Mouse (Mus musculus): Measurements from ENCODE around the gene Syne2. TPM values are rescaled to one million over a fixed set of nuclear protein-coding genes. Genes with fewer than 3 reads are reported as not detected.

Gene Syne2
- polyA plus RNA-seq, 1 experiment from 2014 or later, result 45.9 TPM

DNA sequence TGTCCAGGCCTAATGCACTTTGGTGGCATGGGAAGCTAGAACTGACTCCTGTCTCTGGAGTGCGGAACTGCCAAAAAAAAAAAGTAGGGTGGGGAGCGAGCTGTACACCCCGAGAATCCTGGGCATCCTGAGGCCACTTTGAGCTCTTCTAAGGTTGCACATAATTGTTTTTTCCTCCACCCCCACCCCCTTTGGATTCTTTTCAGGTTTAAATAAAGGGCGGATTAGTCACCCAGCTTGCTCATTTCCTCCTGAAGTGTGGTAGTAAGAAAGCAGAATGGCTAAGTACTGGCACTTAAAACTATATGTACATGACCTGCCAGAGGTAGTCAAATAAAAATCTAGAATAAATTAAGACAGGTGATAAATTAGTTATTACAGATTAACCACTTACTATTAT lies 195.5 kb downstream of the Syne2 start:
- no peak overlapping the region for H3K4me2 ChIP-seq (ENCODE audit: low read depth, low read length)
- no peak for ATAC-seq (ENCODE audit: low read depth)
- H3K27me3 ChIP-seq (ENCODE audit: control insufficient read depth, insufficient read depth, low read length), result no peaks in the 10 kb centered on the region
- no peaks in the 10 kb centered on the region for H3K4me1 ChIP-seq (ENCODE audit: control insufficient read depth, insufficient read depth, low read length)
- no peak overlapping the region for H3K27ac ChIP-seq (ENCODE audit: low read depth, low read length)
- WGBS, result 65% methylated on average over 4 of the region's 4 CpGs
- H3K4me3 ChIP-seq (ENCODE audit: low read depth, low read length), result no peak overlapping the region
- no peaks in the 10 kb centered on the region for H3K36me3 ChIP-seq (ENCODE audit: control insufficient read depth, insufficient read depth, low read length)
- no peaks in the 10 kb centered on the region for H3K9me3 ChIP-seq (ENCODE audit: control insufficient read depth, low read length)
- H3K9ac ChIP-seq (replicated peaks; ENCODE audit: low read depth, low read length), result no peak overlapping the region

DNA sequence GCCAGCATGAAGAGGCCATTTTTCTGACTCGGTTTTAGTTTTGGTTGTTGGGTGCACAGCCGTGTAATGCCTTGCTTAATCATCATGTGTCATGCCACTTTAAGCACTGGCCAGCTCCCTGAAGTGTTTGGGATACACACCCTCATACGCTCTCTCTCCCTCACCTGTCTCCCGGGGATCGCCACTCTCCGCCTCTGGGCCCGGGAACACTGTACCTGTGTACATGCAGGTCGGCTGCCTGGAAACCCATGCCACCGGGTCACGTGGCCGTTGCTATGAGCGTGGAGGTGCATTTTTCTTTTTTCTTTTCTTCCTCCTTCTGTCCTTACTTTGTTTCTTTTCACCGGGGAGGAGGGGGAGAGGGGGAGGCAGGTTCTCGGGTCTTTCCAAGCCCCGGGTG lies 197.1 kb downstream of the Syne2 start:
- no peaks in the 10 kb centered on the region for H3K9me3 ChIP-seq (ENCODE audit: control insufficient read depth, low read length)
- WGBS, result 95% methylated on average over 14 of the region's 15 CpGs
- H3K9ac ChIP-seq (replicated peaks; ENCODE audit: low read depth, low read length), result no peak overlapping the region
- H3K4me2 ChIP-seq (ENCODE audit: low read depth, low read length), result no peak overlapping the region
- H3K27me3 ChIP-seq (ENCODE audit: control insufficient read depth, insufficient read depth, low read length), result no peaks in the 10 kb centered on the region
- no peaks in the 10 kb centered on the region for H3K4me1 ChIP-seq (ENCODE audit: control insufficient read depth, insufficient read depth, low read length)
- no peak overlapping the region for H3K27ac ChIP-seq (ENCODE audit: low read depth, low read length)
- no peak for ATAC-seq (ENCODE audit: low read depth)
- no peaks in the 10 kb centered on the region for H3K36me3 ChIP-seq (ENCODE audit: control insufficient read depth, insufficient read depth, low read length)
- no peak overlapping the region for H3K4me3 ChIP-seq (ENCODE audit: low read depth, low read length)

DNA sequence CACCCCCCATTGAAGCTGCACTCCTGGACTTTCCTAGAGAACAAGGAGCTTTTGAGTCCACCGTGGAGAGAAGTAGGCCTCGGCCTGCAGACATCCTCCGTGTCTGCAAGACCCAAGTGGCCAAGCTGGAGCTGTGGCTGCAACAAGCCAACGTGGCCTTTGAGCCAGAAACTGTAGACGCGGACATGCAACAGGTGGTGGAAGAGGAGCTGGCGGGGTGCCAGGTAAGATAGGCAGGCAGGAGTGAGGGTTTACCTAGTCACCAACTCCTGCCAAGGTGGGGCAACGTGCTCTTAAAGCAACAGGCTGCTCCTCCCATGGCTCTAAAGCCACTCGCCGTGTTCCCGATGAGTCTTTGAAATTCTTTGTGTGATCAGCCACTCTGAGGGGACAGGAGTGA lies 197.6 kb downstream of the Syne2 start:
- 90% methylated on average over 11 of the region's 11 CpGs for WGBS
- no peaks in the 10 kb centered on the region for H3K9me3 ChIP-seq (ENCODE audit: control insufficient read depth, low read length)
- no peak overlapping the region for H3K27ac ChIP-seq (ENCODE audit: low read depth, low read length)
- H3K27me3 ChIP-seq (ENCODE audit: control insufficient read depth, insufficient read depth, low read length), result no peaks in the 10 kb centered on the region
- no peak overlapping the region for H3K9ac ChIP-seq (replicated peaks; ENCODE audit: low read depth, low read length)
- H3K4me1 ChIP-seq (ENCODE audit: control insufficient read depth, insufficient read depth, low read length), result no peaks in the 10 kb centered on the region
- no peak overlapping the region for H3K4me2 ChIP-seq (ENCODE audit: low read depth, low read length)
- no peak overlapping the region for H3K4me3 ChIP-seq (ENCODE audit: low read depth, low read length)
- ATAC-seq (ENCODE audit: low read depth), result no peak
- H3K36me3 ChIP-seq (ENCODE audit: control insufficient read depth, insufficient read depth, low read length), result no peaks in the 10 kb centered on the region

DNA sequence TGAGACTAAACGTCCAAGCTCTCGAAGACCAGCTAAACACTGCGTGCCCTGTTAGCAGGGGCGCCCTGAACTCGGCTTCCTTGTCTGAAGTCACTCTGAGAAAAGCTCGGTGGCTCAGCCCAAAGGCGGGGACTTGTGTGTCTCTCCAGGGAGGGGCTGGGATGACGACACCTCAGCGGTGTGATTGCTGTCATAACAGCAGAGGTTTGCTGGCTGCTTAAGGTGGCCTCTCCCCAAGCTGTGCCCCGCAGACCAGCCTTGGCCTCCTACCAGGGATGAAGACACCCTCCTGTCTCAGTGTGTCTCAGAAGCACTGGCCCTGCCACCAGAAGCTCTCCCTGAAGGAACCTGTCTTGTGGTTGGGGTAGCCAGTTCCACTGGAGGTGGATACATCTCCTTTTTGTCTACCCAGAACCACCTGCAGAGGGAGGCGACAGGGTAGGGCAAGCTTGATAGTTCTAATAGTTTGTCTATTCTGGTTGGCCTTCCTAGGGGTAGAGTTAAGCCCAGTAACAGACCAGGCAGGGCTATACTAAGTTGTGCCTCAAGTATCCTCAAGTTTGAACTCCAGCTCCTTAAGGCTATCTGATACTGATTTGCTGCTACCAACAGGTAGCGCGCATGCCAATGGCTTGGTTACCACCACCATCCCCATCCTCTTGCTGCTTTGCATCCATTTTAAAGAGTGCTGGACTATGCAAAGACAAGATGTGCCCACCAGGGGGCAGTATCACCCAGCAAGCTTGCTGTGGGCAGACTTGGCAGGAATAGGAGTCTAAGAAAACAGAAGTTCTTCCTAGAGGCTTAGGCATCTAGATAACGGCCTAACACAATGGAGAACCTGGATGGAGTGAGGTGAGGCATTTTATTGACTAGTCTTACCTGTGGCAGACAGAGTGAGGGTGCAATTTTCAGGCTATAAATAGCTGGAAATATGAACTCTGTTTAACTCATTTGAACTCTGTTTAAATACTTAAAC lies 198.5 kb downstream of the Syne2 start:
- Histone ChIP-seq H3K9me3 (ENCODE audit: control insufficient read depth, low read length) (no peaks in the 10 kb centered on the region), H3K9ac (replicated peaks; ENCODE audit: low read depth, low read length) (no peak overlapping the region), H3K27ac (ENCODE audit: low read depth, low read length) (no peak overlapping the region), H3K36me3 (ENCODE audit: control insufficient read depth, insufficient read depth, low read length) (no peaks in the 10 kb centered on the region), H3K4me3 (ENCODE audit: low read depth, low read length) (no peak overlapping the region), H3K27me3 (ENCODE audit: control insufficient read depth, insufficient read depth, low read length) (no peaks in the 10 kb centered on the region), H3K4me1 (ENCODE audit: control insufficient read depth, insufficient read depth, low read length) (no peaks in the 10 kb centered on the region), H3K4me2 (ENCODE audit: low read depth, low read length) (no peak overlapping the region)
- WGBS, result 84% methylated on average over 14 of the region's 14 CpGs
- no peak for ATAC-seq (ENCODE audit: low read depth)

DNA sequence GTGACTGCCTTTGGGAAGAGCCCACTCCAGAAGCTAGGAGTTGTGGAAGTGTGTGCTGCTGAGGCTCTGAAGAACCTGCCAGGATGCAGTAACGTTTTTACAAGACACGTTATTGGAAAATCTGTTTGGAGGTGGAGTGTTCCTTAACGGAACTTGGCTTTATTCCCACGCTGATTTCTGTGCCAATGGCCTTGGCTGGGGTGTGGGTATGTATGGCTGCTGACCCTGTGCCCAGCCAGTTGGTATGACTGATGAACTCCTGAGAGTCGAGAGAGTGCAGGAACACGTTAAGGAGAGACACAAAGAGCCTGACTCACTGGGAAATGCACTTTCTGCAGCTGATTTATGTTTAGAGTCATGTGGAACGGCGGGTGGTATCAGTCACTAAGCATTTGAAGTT lies 200.7 kb downstream of the Syne2 start:
- H3K4me1 ChIP-seq (ENCODE audit: control insufficient read depth, insufficient read depth, low read length), result no peaks in the 10 kb centered on the region
- WGBS, result 62% methylated on average over 8 of the region's 8 CpGs
- no peak for ATAC-seq (ENCODE audit: low read depth)

DNA sequence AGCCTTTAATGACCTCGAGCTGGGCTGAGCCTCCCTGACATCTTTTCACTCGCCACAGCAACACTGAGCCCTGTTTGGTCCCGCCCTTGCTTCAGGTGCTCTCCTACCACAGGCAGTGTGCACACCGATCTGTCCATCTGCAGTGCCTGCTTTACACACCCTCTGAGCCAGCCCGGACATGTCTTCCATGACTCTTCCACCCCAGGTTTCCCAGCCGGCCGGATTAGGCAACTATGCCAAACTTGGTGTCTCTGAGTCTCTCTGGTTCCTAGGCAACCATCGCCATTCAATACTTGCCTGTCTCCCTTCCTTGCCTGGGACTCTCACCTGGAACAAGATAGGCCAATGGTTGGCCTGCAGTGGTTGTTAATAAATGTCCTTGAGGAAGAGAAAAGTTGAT lies 224.4 kb downstream of the Syne2 start:
- H3K4me3 ChIP-seq (ENCODE audit: low read depth, low read length), result no peak overlapping the region
- WGBS, result 96% methylated on average over 8 of the region's 8 CpGs
- no peaks in the 10 kb centered on the region for H3K4me1 ChIP-seq (ENCODE audit: control insufficient read depth, insufficient read depth, low read length)
- no peaks in the 10 kb centered on the region for H3K9me3 ChIP-seq (ENCODE audit: control insufficient read depth, low read length)
- peaks cover 19% of the 10 kb centered on the region for H3K36me3 ChIP-seq (ENCODE audit: control insufficient read depth, insufficient read depth, low read length)
- ATAC-seq (ENCODE audit: low read depth), result no peak
- no peak overlapping the region for H3K4me2 ChIP-seq (ENCODE audit: low read depth, low read length)
- H3K27ac ChIP-seq (ENCODE audit: low read depth, low read length), result no peak overlapping the region
- no peaks in the 10 kb centered on the region for H3K27me3 ChIP-seq (ENCODE audit: control insufficient read depth, insufficient read depth, low read length)
- H3K9ac ChIP-seq (replicated peaks; ENCODE audit: low read depth, low read length), result no peak overlapping the region

More for the DNA sequence above, 200.7 kb downstream of the Syne2 start:
- Histone ChIP-seq H3K4me3 (ENCODE audit: low read depth, low read length) (no peak overlapping the region), H3K4me2 (ENCODE audit: low read depth, low read length) (no peak overlapping the region), H3K27ac (ENCODE audit: low read depth, low read length) (no peak overlapping the region), H3K27me3 (ENCODE audit: control insufficient read depth, insufficient read depth, low read length) (no peaks in the 10 kb centered on the region), H3K9ac (replicated peaks; ENCODE audit: low read depth, low read length) (no peak overlapping the region), H3K36me3 (ENCODE audit: control insufficient read depth, insufficient read depth, low read length) (0 out of 2 replicates have a peak, but pooled peaks cover 4% of the 10 kb centered on the region), H3K9me3 (ENCODE audit: control insufficient read depth, low read length) (no peaks in the 10 kb centered on the region)

DNA sequence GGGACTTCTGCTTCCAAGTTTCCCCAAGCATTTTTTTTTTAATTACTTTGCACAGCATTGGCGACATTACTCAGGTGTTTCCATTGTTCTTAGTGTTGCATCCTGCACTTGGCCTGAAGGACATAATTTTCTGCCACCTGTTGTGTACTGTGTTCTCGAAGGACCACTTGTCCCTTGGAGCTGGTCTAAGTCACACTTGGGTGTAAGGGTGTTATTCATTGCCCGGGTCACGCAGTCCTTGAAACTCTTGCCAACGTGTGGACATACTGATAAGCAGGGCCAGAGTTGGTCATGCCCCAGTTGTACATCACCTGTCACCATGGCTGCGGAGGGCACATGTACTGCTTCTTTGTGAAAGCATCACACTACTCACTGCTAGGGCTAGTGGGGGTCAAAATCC lies 228.6 kb downstream of the Syne2 start:
- no peak overlapping the region for H3K9ac ChIP-seq (replicated peaks; ENCODE audit: low read depth, low read length)
- 96% methylated on average over 6 of the region's 6 CpGs for WGBS

DNA sequence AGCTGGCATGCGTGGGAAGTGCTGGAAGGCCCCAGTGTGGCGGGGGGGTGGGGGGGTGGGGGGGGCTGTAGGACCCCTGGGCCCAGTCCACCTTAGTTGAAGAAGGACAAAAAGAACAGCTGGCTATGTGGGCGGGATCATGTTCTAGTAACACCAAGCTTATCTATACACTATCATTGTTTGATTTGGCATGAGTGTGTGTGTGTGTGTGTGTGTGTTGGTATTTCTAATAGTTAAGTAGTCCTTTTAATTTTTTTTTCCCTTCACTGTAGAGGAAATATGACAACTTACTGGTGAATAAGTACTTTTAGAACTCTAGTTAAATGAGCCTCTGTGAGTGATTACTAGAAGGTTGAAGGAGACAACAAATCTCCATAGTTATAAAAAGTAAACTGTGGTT lies 230.0 kb downstream of the Syne2 start:
- no peaks in the 10 kb centered on the region for H3K9me3 ChIP-seq (ENCODE audit: control insufficient read depth, low read length)
- 78% methylated on average over 3 of the region's 3 CpGs for WGBS
- H3K27me3 ChIP-seq (ENCODE audit: control insufficient read depth, insufficient read depth, low read length), result no peaks in the 10 kb centered on the region

More for the DNA sequence above, 228.6 kb downstream of the Syne2 start:
- Histone ChIP-seq H3K27ac (ENCODE audit: low read depth, low read length) (no peak overlapping the region), H3K27me3 (ENCODE audit: control insufficient read depth, insufficient read depth, low read length) (no peaks in the 10 kb centered on the region), H3K9me3 (ENCODE audit: control insufficient read depth, low read length) (no peaks in the 10 kb centered on the region), H3K4me3 (ENCODE audit: low read depth, low read length) (no peak overlapping the region), H3K4me1 (ENCODE audit: control insufficient read depth, insufficient read depth, low read length) (no peaks in the 10 kb centered on the region), H3K36me3 (ENCODE audit: control insufficient read depth, insufficient read depth, low read length) (peaks cover 14% of the 10 kb centered on the region), H3K4me2 (ENCODE audit: low read depth, low read length) (no peak overlapping the region)
- no peak for ATAC-seq (ENCODE audit: low read depth)

DNA sequence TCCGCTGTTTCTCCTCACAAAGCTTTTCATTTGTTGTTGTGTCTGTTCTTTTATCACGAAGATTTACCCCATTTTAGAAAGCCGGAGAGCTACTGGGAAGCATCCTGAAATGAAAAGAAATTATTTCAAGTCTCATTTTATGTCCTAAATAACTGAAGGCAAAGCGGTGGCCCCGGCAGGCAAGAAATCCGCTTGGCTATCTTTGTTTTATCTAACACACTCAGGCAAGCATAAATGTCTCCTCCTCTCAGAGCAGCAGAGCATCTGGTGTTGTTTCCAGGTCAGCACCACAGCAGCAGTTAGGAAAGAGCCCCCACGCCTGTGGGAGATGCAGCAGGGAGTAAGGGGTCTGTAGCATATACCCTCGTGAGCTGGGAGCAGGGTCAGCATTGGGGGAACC lies 230.7 kb downstream of the Syne2 start:
- WGBS, result 76% methylated on average over 8 of the region's 8 CpGs
- H3K9me3 ChIP-seq (ENCODE audit: control insufficient read depth, low read length), result no peaks in the 10 kb centered on the region
- H3K4me3 ChIP-seq (ENCODE audit: low read depth, low read length), result no peak overlapping the region
- no peak overlapping the region for H3K27ac ChIP-seq (ENCODE audit: low read depth, low read length)
- H3K4me1 ChIP-seq (ENCODE audit: control insufficient read depth, insufficient read depth, low read length), result no peaks in the 10 kb centered on the region
- peaks cover 7% of the 10 kb centered on the region; the same call in 1 of the 2 replicates for H3K36me3 ChIP-seq (ENCODE audit: control insufficient read depth, insufficient read depth, low read length)
- H3K27me3 ChIP-seq (ENCODE audit: control insufficient read depth, insufficient read depth, low read length), result no peaks in the 10 kb centered on the region
- H3K9ac ChIP-seq (replicated peaks; ENCODE audit: low read depth, low read length), result no peak overlapping the region
- no peak for ATAC-seq (ENCODE audit: low read depth)
- no peak overlapping the region for H3K4me2 ChIP-seq (ENCODE audit: low read depth, low read length)

More for the DNA sequence above, 230.0 kb downstream of the Syne2 start:
- no peak overlapping the region for H3K4me3 ChIP-seq (ENCODE audit: low read depth, low read length)
- H3K27ac ChIP-seq (ENCODE audit: low read depth, low read length), result no peak overlapping the region
- no peak for ATAC-seq (ENCODE audit: low read depth)
- no peak overlapping the region for H3K4me2 ChIP-seq (ENCODE audit: low read depth, low read length)
- no peak overlapping the region for H3K9ac ChIP-seq (replicated peaks; ENCODE audit: low read depth, low read length)
- H3K4me1 ChIP-seq (ENCODE audit: control insufficient read depth, insufficient read depth, low read length), result no peaks in the 10 kb centered on the region
- peaks cover 7% of the 10 kb centered on the region; the same call in 1 of the 2 replicates for H3K36me3 ChIP-seq (ENCODE audit: control insufficient read depth, insufficient read depth, low read length)
